Mouse (Mus musculus): ENCODE data around the gene Stk38. TPM values are rescaled to one million over a fixed set of nuclear protein-coding genes. Genes with fewer than 3 reads are reported as not detected.

Gene Stk38
- polyA plus RNA-seq, 1 experiment from 2014 or later: 141 TPM

DNA sequence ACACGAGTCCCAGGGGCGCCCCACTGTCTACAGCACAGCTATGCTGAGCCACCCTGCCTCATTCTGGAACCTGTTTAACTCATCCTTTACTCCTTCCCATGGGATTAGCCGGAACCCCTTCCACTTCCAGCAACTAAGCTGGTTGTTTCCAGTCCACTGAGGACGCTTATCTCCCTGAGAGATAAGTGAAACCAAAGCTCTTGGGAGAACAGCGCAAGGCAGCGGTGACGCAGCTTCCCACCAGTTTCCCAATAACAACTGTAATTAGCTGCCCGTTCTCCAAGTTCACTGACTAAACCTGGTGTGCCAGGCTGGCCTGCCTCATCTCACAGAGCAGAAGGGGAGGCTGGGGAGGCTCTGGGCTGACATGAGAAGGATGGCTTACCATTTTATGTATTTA lies 86.7 kb downstream of the Stk38 start:
- Histone ChIP-seq H3K36me3 (ENCODE audit: control insufficient read depth, insufficient read depth, low read length) (no peaks in the 10 kb centered on the region), H3K9ac (ENCODE audit: low read depth, low read length) (no peak overlapping the region), H3K4me3 (ENCODE audit: low read depth, low read length) (no peak overlapping the region), H3K4me1 (replicated peaks; ENCODE audit: control insufficient read depth, insufficient read depth, low read length) (no peaks in the 10 kb centered on the region), H3K27me3 (ENCODE audit: control insufficient read depth, insufficient read depth, low read length) (no peaks in the 10 kb centered on the region), H3K27ac (ENCODE audit: low read depth, low read length) (no peak overlapping the region), H3K9me3 (ENCODE audit: control insufficient read depth, low read length) (no peaks in the 10 kb centered on the region), H3K4me2 (replicated peaks; ENCODE audit: low read depth, low read length) (no peak overlapping the region)
- ATAC-seq (ENCODE audit: low FRiP score) (no peak), DNase-seq (ENCODE audit: low spot score) (no peak)
- 85% methylated on average over 8 of the region's 8 CpGs for WGBS

Other genes with a start within 250 kb of the Stk38 start
- 3.3 TPM in 2 replicates for gene Mapk13, start 238.7 kb downstream of the Stk38 start, polyA plus RNA-seq (2014; fragmentation: Nextera tagmentation; extraction: Ambion mirVana)
- 7.1 and 9.8 TPM in 2 replicates for gene Brpf3, start 206.9 kb downstream of the Stk38 start, polyA plus RNA-seq (2014; fragmentation: Nextera tagmentation; extraction: Ambion mirVana)
- not detected in 2 replicates for gene Pnpla1, start 149.6 kb downstream of the Stk38 start, polyA plus RNA-seq (2014; fragmentation: Nextera tagmentation; extraction: Ambion mirVana)
- 0.03 TPM in 1 of 2 replicates, not detected in the other for gene 4930539E08Rik, start 92.7 kb downstream of the Stk38 start, polyA plus RNA-seq (2014; fragmentation: Nextera tagmentation; extraction: Ambion mirVana)
- gene Pxt1, start 64.2 kb downstream of the Stk38 start, polyA plus RNA-seq (2014; fragmentation: Nextera tagmentation; extraction: Ambion mirVana): 0.34 TPM in 1 of 2 replicates, not detected in the other
- 81.7 and 94.8 TPM in 2 replicates for gene Kctd20, start 56.0 kb downstream of the Stk38 start, polyA plus RNA-seq (2014; fragmentation: Nextera tagmentation; extraction: Ambion mirVana)
- 847 and 854 TPM in 2 replicates for gene Srsf3, start 24.6 kb upstream of the Stk38 start, polyA plus RNA-seq (2014; fragmentation: Nextera tagmentation; extraction: Ambion mirVana)
- gene Cdkn1a, start 83.0 kb upstream of the Stk38 start, polyA plus RNA-seq (2014; fragmentation: Nextera tagmentation; extraction: Ambion mirVana): 33.4 and 36.8 TPM in 2 replicates
- 0.45 TPM in 1 of 2 replicates, not detected in the other for gene Rab44, start 106.2 kb upstream of the Stk38 start, polyA plus RNA-seq (2014; fragmentation: Nextera tagmentation; extraction: Ambion mirVana)
- 3.7 and 4.2 TPM in 2 replicates for gene Cpne5, start 230.2 kb upstream of the Stk38 start, polyA plus RNA-seq (2014; fragmentation: Nextera tagmentation; extraction: Ambion mirVana)